Mouse (Mus musculus) MEL (cell line): Measurements from ENCODE around the gene Phf12. TPM values are rescaled to one million over a fixed set of nuclear protein-coding genes. Genes with fewer than 3 reads are reported as not detected.

ENCODE experiments used
- DNase-seq: peaks from one replicate; pipeline ENCODE4 v3.0.0; 2011; ENCODE audit warnings: low read depth, low spot score
- H3K27ac ChIP-seq: 2 replicates; pipeline ENCODE4 v1.5.1; 2012; ENCODE audit warnings: low read depth, mild to moderate bottlenecking, control low read depth, low read length, moderate library complexity; ENCODE audit not compliant: control insufficient read depth
- H3K27me3 ChIP-seq, 2 experiments: fragments of 150-350 bp in 1 of 2; sonication (generic) in 1 of 2; 2 replicates each; pipeline ENCODE4 v1.6.1; 2012; ENCODE audit warnings: low read length in 2 of 2, mild to moderate bottlenecking in 2 of 2, improper control_type of control experiment in 1 of 2, moderate library complexity in 1 of 2; ENCODE audit not compliant: insufficient read depth in 2 of 2, control insufficient read depth in 1 of 2
- H3K36me3 ChIP-seq, 2 experiments: 2 replicates each; pipeline ENCODE4 v1.6.1; 2012 to 2014; ENCODE audit warnings: low read length in 2 of 2, improper control_type of control experiment in 1 of 2, inconsistent platforms in 1 of 2, mild to moderate bottlenecking in 1 of 2; ENCODE audit not compliant: insufficient read depth in 2 of 2, control insufficient read depth in 1 of 2
- H3K4me1 ChIP-seq, 2 experiments: fragments of 150-350 bp in 1 of 2; sonication (generic) in 1 of 2; 2 replicates each; pipeline ENCODE4 v1.6.1; 2012; ENCODE audit warnings: low read length in 2 of 2, improper control_type of control experiment in 1 of 2, mild to moderate bottlenecking in 1 of 2; ENCODE audit not compliant: insufficient read depth in 2 of 2, control insufficient read depth in 1 of 2
- H3K4me3 ChIP-seq, 2 experiments: fragments of 150-350 bp in 1 of 2; sonication (generic) in 1 of 2; 2 replicates each; pipeline ENCODE4 v1.5.1; 2012; ENCODE audit warnings: low read depth in 2 of 2, low read length in 2 of 2, mild to moderate bottlenecking in 2 of 2, moderate library complexity in 2 of 2, control low read depth in 1 of 2, improper control_type of control experiment in 1 of 2; ENCODE audit not compliant: control insufficient read depth in 1 of 2, insufficient read depth in 1 of 2
- H3K79me2 ChIP-seq: 2 replicates; pipeline ENCODE4 v1.6.1; 2012; ENCODE audit warnings: mild to moderate bottlenecking, low read length, moderate library complexity; ENCODE audit not compliant: control insufficient read depth, poor library complexity, insufficient read depth
- H3K9ac ChIP-seq: 2 replicates; pipeline ENCODE4 v1.6.1; 2012; ENCODE audit warnings: low read depth, mild to moderate bottlenecking, control low read depth, low read length, moderate library complexity; ENCODE audit not compliant: control insufficient read depth, poor library complexity, severe bottlenecking
- H3K9me3 ChIP-seq: fragments of 150-350 bp; sonication (generic); replicated peaks from 2 replicates; pipeline ENCODE4 v1.6.1; 2012; ENCODE audit warnings: mild to moderate bottlenecking, low read length, improper control_type of control experiment, moderate library complexity; ENCODE audit not compliant: insufficient read depth
- BHLHE40 ChIP-seq: IDR thresholded peaks from 2 replicates; pipeline ENCODE4 v1.6.1; 2012; ENCODE audit warnings: low read depth, mild to moderate bottlenecking, inconsistent platforms, low read length, improper control_type of control experiment, borderline replicate concordance
- CHD2 ChIP-seq: IDR thresholded peaks from 2 replicates; pipeline ENCODE4 v1.6.1; 2011; ENCODE audit warnings: low read length, improper control_type of control experiment
- CTCF ChIP-seq, 3 experiments: IDR thresholded peaks in 2 of 3; conservative IDR thresholded peaks in 1 of 3; 2 replicates each; pipeline ENCODE4 v1.5.1; 2011 to 2012; ENCODE audit warnings: low read length in 3 of 3, low read depth in 2 of 3, mild to moderate bottlenecking in 2 of 3, improper control_type of control experiment in 1 of 3, inconsistent platforms in 1 of 3, mixed read lengths in 1 of 3, moderate library complexity in 1 of 3; ENCODE audit not compliant: control insufficient read depth in 1 of 3, insufficient read depth in 1 of 3, poor library complexity in 1 of 3, severe bottlenecking in 1 of 3
- E2F4 ChIP-seq: IDR thresholded peaks from 2 replicates; pipeline ENCODE4 v1.6.1; 2011; ENCODE audit warnings: low read depth, low read length, improper control_type of control experiment, borderline replicate concordance
- ETS1 ChIP-seq: IDR thresholded peaks from 2 replicates; pipeline ENCODE4 v1.6.1; 2012; ENCODE audit warnings: low read depth, mild to moderate bottlenecking, inconsistent platforms, low read length, improper control_type of control experiment, moderate library complexity
- GABPA ChIP-seq: IDR thresholded peaks from 2 replicates; pipeline ENCODE4 v1.6.1; 2012; ENCODE audit warnings: low read depth, mild to moderate bottlenecking, inconsistent platforms, low read length, improper control_type of control experiment, moderate library complexity
- GATA1 ChIP-seq: IDR thresholded peaks from 2 replicates; pipeline ENCODE4 v1.6.1; 2011; ENCODE audit warnings: low read depth, low read length, improper control_type of control experiment
- JUND ChIP-seq: IDR thresholded peaks from 2 replicates; pipeline ENCODE4 v1.6.1; 2011; ENCODE audit warnings: low read depth, mild to moderate bottlenecking, improper control_type of control experiment, low read length
- MAFK ChIP-seq: IDR thresholded peaks from 2 replicates; pipeline ENCODE4 v1.6.1; 2011; ENCODE audit warnings: low read depth, mild to moderate bottlenecking, low read length, improper control_type of control experiment, borderline replicate concordance
- NELFE ChIP-seq: IDR thresholded peaks from 2 replicates; pipeline ENCODE4 v1.6.1; 2011; ENCODE audit warnings: low read depth, low read length, improper control_type of control experiment
- SIN3A ChIP-seq: IDR thresholded peaks from 2 replicates; pipeline ENCODE4 v1.6.1; 2012; ENCODE audit warnings: low read length, improper control_type of control experiment, inconsistent platforms
- SMC3 ChIP-seq: IDR thresholded peaks from 2 replicates; pipeline ENCODE4 v1.6.1; 2011; ENCODE audit warnings: low read depth, low read length, improper control_type of control experiment
- TAL1 ChIP-seq: IDR thresholded peaks from 2 replicates; pipeline ENCODE4 v1.6.1; 2012; ENCODE audit warnings: mild to moderate bottlenecking, inconsistent platforms, low read length, moderate library complexity, mixed read lengths
- USF1 ChIP-seq: IDR thresholded peaks from 2 replicates; pipeline ENCODE4 v1.6.1; 2014; ENCODE audit warnings: low read depth, mild to moderate bottlenecking, inconsistent platforms, low read length, improper control_type of control experiment, moderate library complexity
- ZKSCAN1 ChIP-seq: IDR thresholded peaks from 2 replicates; pipeline ENCODE4 v1.6.1; 2012; ENCODE audit warnings: low read depth, mild to moderate bottlenecking, inconsistent platforms, low read length, improper control_type of control experiment, moderate library complexity
- ZNF384 ChIP-seq: IDR thresholded peaks from 2 replicates; pipeline ENCODE4 v1.6.1; 2012; ENCODE audit warnings: low read depth, mild to moderate bottlenecking, inconsistent platforms, low read length, improper control_type of control experiment
- polyA plus RNA-seq, 2 experiments: library from polyadenylated mRNA; stranded (reverse) in 1 of 2; unstranded in 1 of 2; fragments of >175 nt in 1 of 2; fragments of >200 nt in 1 of 2; gene quantifications; 2 replicates each; pipeline versions ENCODE4 v1.2.1 to v1.2.4; 2012; ENCODE audit warnings: low replicate concordance in 2 of 2, low read depth in 1 of 2; ENCODE audit not compliant: insufficient read length in 2 of 2, insufficient read depth in 1 of 2, missing spikeins in 1 of 2
- total RNA-seq: library from RNA; depleted of rRNA; stranded (reverse); fragments of 300-350 nt; gene quantifications from 2 replicates; pipeline ENCODE4 v1.2.3, GENCODE M21; 2012

Phf12 gene
- total and polyA plus RNA-seq, 3 experiments = 20.7 to 56.9 (median 43.8) TPM

DNA sequence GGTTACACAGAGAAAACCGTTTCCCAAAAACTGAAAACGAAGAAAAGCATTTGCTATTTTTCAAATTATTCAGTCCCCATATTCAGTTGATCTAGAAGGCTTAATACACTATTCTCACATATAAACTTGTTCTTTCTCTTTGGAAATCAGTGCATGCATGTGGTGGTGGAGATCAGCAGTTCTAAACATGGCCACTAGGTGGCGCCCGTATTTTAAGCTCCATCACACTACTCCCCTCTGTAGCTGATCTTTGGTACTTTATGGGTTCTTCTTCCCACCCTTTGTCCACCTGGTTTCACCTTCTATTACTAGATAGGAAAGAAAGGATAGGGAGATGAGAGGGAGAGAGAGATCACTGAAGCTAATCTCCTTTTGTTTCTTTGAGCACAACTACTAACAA, 37.1 kb downstream of the Phf12 start (continued):
- no peak for TF ChIP-seq E2F4

- no peak overlapping the region for H3K27ac ChIP-seq
- DNase-seq = peak; percentile 65
- no peak overlapping the region for H3K9ac ChIP-seq
- no peaks in the 10 kb centered on the region for H3K79me2 ChIP-seq
- H3K27me3 ChIP-seq = no peaks in the 10 kb centered on the region
- H3K4me3 ChIP-seq = no peak overlapping the region
- H3K36me3 ChIP-seq = peaks cover 0 to 51% of the 10 kb centered on the region in 2 experiments; a peak in 2 of 4 replicates
- H3K4me1 ChIP-seq = no peaks in the 10 kb centered on the region
- no peaks in the 10 kb centered on the region for H3K9me3 ChIP-seq
- TF ChIP-seq SMC3 (peak; percentile 18; the same call in 1 of the 2 replicates), ZNF384 (no peak), BHLHE40 (no peak), CHD2 (no peak), JUND (no peak), ETS1 (no peak), MAFK (no peak), CTCF (IDR thresholded peaks at IDR 0.05 in 2 of 3, conservative IDR thresholded peaks at IDR 0.05 in 1 of 3; ENCODE audit: control insufficient read depth in 1 of 3, insufficient read depth in 1 of 3, low read depth in 2 of 3, low read length in 3 of 3, poor library complexity in 1 of 3, severe bottlenecking in 1 of 3) (peak; percentile 62 to 68 (median 63))
Observed at GRCm38 (mm10) chr11:78023607-78024006, 41.1 kb downstream of the Phf12 start.

GRCm38 (mm10) chr11:78029240-78029639, 46.7 kb downstream of the Phf12 start:
- Histone ChIP-seq H3K36me3 (peaks cover 12 to 17% of the 10 kb centered on the region in 2 experiments), H3K9ac (no peak overlapping the region), H3K79me2 (peaks cover 8% of the 10 kb centered on the region; the same call in 1 of the 2 replicates), H3K4me3 (no peak overlapping the region), H3K4me1 (peaks cover 6 to 12% of the 10 kb centered on the region in 2 experiments), H3K27ac (no peak overlapping the region), H3K9me3 (no peaks in the 10 kb centered on the region), H3K27me3 (no peaks in the 10 kb centered on the region)
- no peak for DNase-seq
- TF ChIP-seq ZKSCAN1 = no peak
- TF ChIP-seq JUND = no peak
- TF ChIP-seq GATA1 = no peak
- no peak for TF ChIP-seq USF1
- TF ChIP-seq SIN3A = no peak
- TF ChIP-seq TAL1 = no peak
- no peak for TF ChIP-seq NELFE
- TF ChIP-seq GABPA = no peak
